Mouse (Mus musculus): ENCODE measurements around the gene Gm42906. TPM values are rescaled to one million over a fixed set of nuclear protein-coding genes. Genes with fewer than 3 reads are reported as not detected.

Gm42906 gene
- polyA plus RNA-seq, 2 experiments: not detected

DNA sequence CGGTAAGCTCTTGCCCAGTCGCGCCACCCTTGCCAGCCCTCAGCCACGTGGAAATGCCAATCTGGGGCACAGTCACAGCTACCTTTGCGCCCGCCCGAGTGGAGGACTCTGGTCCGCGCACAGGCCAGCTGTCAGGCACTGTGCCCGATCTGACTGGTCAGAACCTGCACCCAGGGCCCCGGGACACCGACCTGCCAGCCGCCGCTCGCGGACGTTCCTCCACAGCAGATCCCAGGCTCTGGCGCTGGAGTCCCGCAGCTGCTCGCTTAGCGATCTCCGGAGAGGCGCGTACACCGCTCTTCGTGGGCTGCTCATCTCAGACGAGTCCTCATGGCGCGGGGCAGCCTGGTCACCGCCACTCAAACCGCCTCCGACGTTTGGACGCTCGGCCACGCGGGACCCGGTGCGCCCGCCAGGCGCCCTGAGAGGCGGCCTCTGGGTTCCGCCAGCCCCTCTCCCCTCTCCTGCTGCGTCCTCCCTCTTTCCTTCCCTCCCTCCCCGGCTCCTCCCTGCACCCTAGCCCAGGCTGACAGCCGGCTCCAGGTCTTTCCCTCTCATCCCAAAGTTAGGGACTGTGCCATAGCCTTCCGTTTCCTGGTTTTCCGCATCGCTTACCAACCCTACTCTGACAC, 194.4 kb downstream of the Gm42906 start, which contains the start of gene Stard13:
Gene Stard13, minus strand, starts transcription at position 437 of the 632 bp plus-strand sequence.
- Histone ChIP-seq H3K9me3 (ENCODE audit: control insufficient read depth, low read length) (no peaks in the 10 kb centered on the region), H3K36me3 (replicated peaks; ENCODE audit: control insufficient read depth, insufficient read depth, low read depth) (no peaks in the 10 kb centered on the region), H3K4me1 (replicated peaks; ENCODE audit: control insufficient read depth in 2 of 2, insufficient read depth in 2 of 2, low read length in 1 of 2) (no peaks in the 10 kb centered on the region), H3K27ac (no peak within 1 kb of the TSS), H3K4me2 (ENCODE audit: low read depth) (peak within 1 kb of the TSS; percentile 63), H3K4me3 (ENCODE audit: insufficient read depth in 1 of 2, low read depth in 2 of 2, low read length in 2 of 2) (peak within 1 kb of the TSS; percentile 34 to 49), H3K9ac (replicated peaks) (peak within 1 kb of the TSS; percentile 18; the same call in 1 of the 2 replicates), H3K27me3 (ENCODE audit: control insufficient read depth, insufficient read depth, low read length) (peaks cover 17% of the 10 kb centered on the region)
- DNase-seq (ENCODE audit: low read depth in 3 of 3, low spot score in 3 of 3): no peak
- TF ChIP-seq EP300 (IDR thresholded peaks at IDR 0.05; ENCODE audit: low read depth) (no peak), CTCF (IDR thresholded peaks at IDR 0.05; ENCODE audit: low read depth) (no peak)
- ATAC-seq (ENCODE audit: insufficient read depth): peak; percentile 32; the same call in 1 of the 2 replicates
- WGBS (ENCODE audit: insufficient replicate concordance): 1% methylated on average over 48 of the region's 49 CpGs

DNA sequence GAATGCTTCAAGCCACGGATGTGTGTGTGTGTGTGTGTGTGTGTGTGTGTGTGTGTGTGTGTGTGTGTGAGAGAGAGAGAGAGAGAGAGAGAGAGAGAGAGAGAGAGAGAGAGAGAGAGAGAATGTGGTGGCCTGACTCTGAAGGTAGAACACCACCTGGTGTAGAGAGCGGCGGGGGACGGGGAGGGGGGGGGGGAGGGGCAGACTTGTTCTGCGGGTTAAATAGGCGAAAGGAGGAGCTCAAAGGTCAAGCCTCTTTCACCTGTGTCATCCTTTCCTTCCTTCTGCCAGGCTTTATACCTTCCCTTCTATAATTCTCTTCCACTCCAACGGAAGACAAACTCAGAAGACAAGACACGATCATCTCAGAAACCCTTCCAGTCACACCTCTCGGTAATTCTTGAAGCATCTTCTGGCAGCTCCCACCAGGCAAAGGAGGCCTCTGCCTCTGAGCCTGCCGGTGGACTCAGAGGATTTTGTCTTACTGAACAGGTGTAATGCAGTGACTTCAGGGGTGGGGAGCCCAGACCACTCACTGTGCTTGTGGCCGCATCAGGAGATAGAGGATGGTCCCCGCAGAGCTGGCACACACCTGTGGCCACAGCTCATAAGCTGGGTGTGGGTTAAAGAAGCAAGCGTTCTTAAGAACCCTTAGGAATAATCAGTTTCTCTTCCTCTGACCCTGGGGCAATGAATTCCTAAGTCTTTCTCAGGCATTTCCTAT, 195.2 kb downstream of the Gm42906 start:
- TF ChIP-seq EP300 (IDR thresholded peaks at IDR 0.05; ENCODE audit: low read depth) (no peak), CTCF (IDR thresholded peaks at IDR 0.05; ENCODE audit: low read depth) (no peak)
- peak overlapping the region; percentile 34 to 49 for H3K4me3 ChIP-seq (ENCODE audit: insufficient read depth in 1 of 2, low read depth in 2 of 2, low read length in 2 of 2)
- H3K36me3 ChIP-seq (replicated peaks; ENCODE audit: control insufficient read depth, insufficient read depth, low read depth): no peaks in the 10 kb centered on the region
- H3K4me2 ChIP-seq (ENCODE audit: low read depth): peak overlapping the region; percentile 63
- H3K27me3 ChIP-seq (ENCODE audit: control insufficient read depth, insufficient read depth, low read length): peaks cover 17% of the 10 kb centered on the region
- 22% methylated on average over 8 of the region's 13 CpGs for WGBS (ENCODE audit: insufficient replicate concordance)
- H3K27ac ChIP-seq: no peak overlapping the region
- no peak overlapping the region for H3K9ac ChIP-seq (replicated peaks)
- DNase-seq (ENCODE audit: low read depth in 3 of 3, low spot score in 3 of 3) (no peak), ATAC-seq (ENCODE audit: insufficient read depth) (no peak)
- no peaks in the 10 kb centered on the region for H3K9me3 ChIP-seq (ENCODE audit: control insufficient read depth, low read length)
- no peaks in the 10 kb centered on the region for H3K4me1 ChIP-seq (replicated peaks; ENCODE audit: control insufficient read depth in 2 of 2, insufficient read depth in 2 of 2, low read length in 1 of 2)

DNA sequence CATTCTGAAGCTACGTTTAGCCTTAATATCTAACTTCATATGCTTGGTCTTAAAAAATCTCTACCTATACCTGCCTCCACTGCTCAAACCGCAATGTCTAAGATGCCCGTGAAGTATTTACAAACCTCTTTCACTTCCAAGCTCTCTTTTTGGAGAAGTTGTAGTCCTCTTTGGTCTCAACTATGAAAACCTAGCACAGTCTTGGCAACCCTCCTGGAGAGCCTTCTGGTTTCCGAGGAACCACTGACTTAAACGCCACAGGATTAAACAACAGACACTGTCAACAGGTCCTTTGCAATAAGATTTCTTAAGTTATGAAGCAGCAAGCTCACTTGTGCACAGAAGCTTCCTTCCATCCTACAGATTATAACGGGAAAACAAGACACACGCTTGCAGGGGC, 196.1 kb downstream of the Gm42906 start:
- ATAC-seq (ENCODE audit: insufficient read depth): no peak
- no peak for TF ChIP-seq CTCF (IDR thresholded peaks at IDR 0.05; ENCODE audit: low read depth)
- no peak for TF ChIP-seq EP300 (IDR thresholded peaks at IDR 0.05; ENCODE audit: low read depth)
- Histone ChIP-seq H3K27me3 (ENCODE audit: control insufficient read depth, insufficient read depth, low read length) (peaks cover 17% of the 10 kb centered on the region), H3K36me3 (replicated peaks; ENCODE audit: control insufficient read depth, insufficient read depth, low read depth) (no peaks in the 10 kb centered on the region), H3K4me2 (ENCODE audit: low read depth) (no peak overlapping the region), H3K9ac (replicated peaks) (no peak overlapping the region), H3K4me3 (ENCODE audit: insufficient read depth in 1 of 2, low read depth in 2 of 2, low read length in 2 of 2) (no peak overlapping the region), H3K27ac (no peak overlapping the region), H3K9me3 (ENCODE audit: control insufficient read depth, low read length) (no peaks in the 10 kb centered on the region), H3K4me1 (replicated peaks; ENCODE audit: control insufficient read depth in 2 of 2, insufficient read depth in 2 of 2, low read length in 1 of 2) (no peaks in the 10 kb centered on the region)
- 66% methylated on average over 7 of the region's 7 CpGs for WGBS (ENCODE audit: insufficient replicate concordance)
- no peak for DNase-seq (ENCODE audit: low read depth in 3 of 3, low spot score in 3 of 3)

DNA sequence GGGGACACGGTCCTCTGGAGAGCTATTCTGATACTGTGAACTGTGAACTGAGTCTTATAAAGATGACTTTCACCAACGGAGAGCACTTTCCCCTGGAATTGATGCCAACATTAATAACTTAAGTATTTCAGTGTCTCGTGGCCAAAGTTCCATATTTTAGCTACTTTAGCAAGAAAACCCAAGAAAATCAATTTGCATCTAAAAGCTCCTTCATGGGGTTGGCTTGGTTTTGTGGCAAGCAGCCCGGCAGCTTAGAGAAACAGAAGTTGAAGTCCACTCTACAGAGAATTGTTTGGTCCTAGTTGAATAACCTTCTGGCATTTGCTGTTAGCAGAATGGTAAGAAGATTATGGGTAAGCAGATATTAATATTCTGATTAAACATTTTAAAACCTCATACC, 196.6 kb downstream of the Gm42906 start:
- no peak for TF ChIP-seq CTCF (IDR thresholded peaks at IDR 0.05; ENCODE audit: low read depth)
- TF ChIP-seq EP300 (IDR thresholded peaks at IDR 0.05; ENCODE audit: low read depth): no peak
- WGBS (ENCODE audit: insufficient replicate concordance): 59% methylated on average over 4 of the region's 4 CpGs
- Histone ChIP-seq H3K4me3 (ENCODE audit: insufficient read depth in 1 of 2, low read depth in 2 of 2, low read length in 2 of 2) (no peak overlapping the region), H3K9me3 (ENCODE audit: control insufficient read depth, low read length) (no peaks in the 10 kb centered on the region), H3K27me3 (ENCODE audit: control insufficient read depth, insufficient read depth, low read length) (peaks cover 17% of the 10 kb centered on the region), H3K4me2 (ENCODE audit: low read depth) (no peak overlapping the region), H3K27ac (no peak overlapping the region), H3K36me3 (replicated peaks; ENCODE audit: control insufficient read depth, insufficient read depth, low read depth) (no peaks in the 10 kb centered on the region), H3K4me1 (replicated peaks; ENCODE audit: control insufficient read depth in 2 of 2, insufficient read depth in 2 of 2, low read length in 1 of 2) (no peaks in the 10 kb centered on the region), H3K9ac (replicated peaks) (no peak overlapping the region)
- DNase-seq (ENCODE audit: low read depth in 3 of 3, low spot score in 3 of 3) (no peak), ATAC-seq (ENCODE audit: insufficient read depth) (no peak)

DNA sequence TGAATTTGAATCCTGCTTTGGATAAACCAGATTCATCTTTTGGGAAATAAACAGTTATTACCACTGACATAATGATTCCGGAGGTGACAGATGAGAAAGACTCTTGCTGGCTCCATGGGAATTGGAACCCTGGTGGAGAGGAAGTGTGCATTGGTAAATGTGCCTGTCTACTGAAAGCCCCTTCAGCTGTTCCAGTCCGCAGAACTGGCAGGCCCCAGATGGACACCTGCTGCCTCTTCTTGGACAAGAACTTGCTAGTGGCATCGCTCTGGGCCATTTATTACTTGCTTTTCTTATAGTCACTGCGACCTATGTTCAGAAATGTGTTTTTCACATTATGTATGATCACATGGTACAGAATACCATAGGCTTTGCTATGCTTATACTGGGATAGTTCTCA, 197.5 kb downstream of the Gm42906 start:
- no peak overlapping the region for H3K4me3 ChIP-seq (ENCODE audit: insufficient read depth in 1 of 2, low read depth in 2 of 2, low read length in 2 of 2)
- peaks cover 17% of the 10 kb centered on the region for H3K27me3 ChIP-seq (ENCODE audit: control insufficient read depth, insufficient read depth, low read length)
- H3K4me1 ChIP-seq (replicated peaks; ENCODE audit: control insufficient read depth in 2 of 2, insufficient read depth in 2 of 2, low read length in 1 of 2): no peaks in the 10 kb centered on the region
- no peak overlapping the region for H3K4me2 ChIP-seq (ENCODE audit: low read depth)
- H3K27ac ChIP-seq: no peak overlapping the region
- H3K9ac ChIP-seq (replicated peaks): no peak overlapping the region
- DNase-seq (ENCODE audit: low read depth in 3 of 3, low spot score in 3 of 3) (no peak), ATAC-seq (ENCODE audit: insufficient read depth) (no peak)
- H3K9me3 ChIP-seq (ENCODE audit: control insufficient read depth, low read length): no peaks in the 10 kb centered on the region
- no peak for TF ChIP-seq EP300 (IDR thresholded peaks at IDR 0.05; ENCODE audit: low read depth)
- TF ChIP-seq CTCF (IDR thresholded peaks at IDR 0.05; ENCODE audit: low read depth): no peak
- WGBS (ENCODE audit: insufficient replicate concordance): 68% methylated on average over 4 of the region's 4 CpGs
- H3K36me3 ChIP-seq (replicated peaks; ENCODE audit: control insufficient read depth, insufficient read depth, low read depth): no peaks in the 10 kb centered on the region
